Mouse (Mus musculus) stomach, embryonic 14.5 days (tissue): ENCODE data around the gene Fgf22. TPM values are rescaled to one million over a fixed set of nuclear protein-coding genes. Genes with fewer than 3 reads are reported as not detected.

Source experiments
- ATAC-seq: fragments of 200-750 bp; cut with Nextera tagmentation; 2 replicates; pipeline ENCODE4 v1.8.0; 2017; ENCODE audit warnings: low read depth, moderate TSS enrichment; ENCODE audit not compliant: insufficient number of reproducible peaks, insufficient read depth, low FRiP score
- H3K27ac ChIP-seq: fragments of 300-500 bp; sonication (generic); 2 replicates; pipeline ENCODE4 v1.5.1; 2014; ENCODE audit warnings: mild to moderate bottlenecking, low read length, moderate library complexity, mixed read lengths
- H3K27me3 ChIP-seq: fragments of 300-500 bp; sonication (generic); 2 replicates; pipeline ENCODE4 v1.6.1; 2014; ENCODE audit warnings: low read length, control low read depth, mixed read lengths; ENCODE audit not compliant: control insufficient read depth, insufficient read depth
- H3K36me3 ChIP-seq: fragments of 300-500 bp; sonication (generic); 2 replicates; pipeline ENCODE4 v1.6.1; 2014; ENCODE audit warnings: mild to moderate bottlenecking, control low read depth, low read length, moderate library complexity, mixed read lengths; ENCODE audit not compliant: control insufficient read depth, insufficient read depth
- H3K4me1 ChIP-seq: fragments of 300-500 bp; sonication (generic); 2 replicates; pipeline ENCODE4 v1.6.1; 2014; ENCODE audit warnings: low read length, control low read depth, mixed read lengths; ENCODE audit not compliant: control insufficient read depth, insufficient read depth
- H3K4me2 ChIP-seq: fragments of 300-500 bp; sonication (generic); replicated peaks from 2 replicates; pipeline ENCODE4 v1.6.1; 2014; ENCODE audit warnings: low read depth, low read length, control low read depth
- H3K4me3 ChIP-seq: fragments of 300-500 bp; sonication (generic); 2 replicates; pipeline ENCODE4 v1.5.1; 2014; ENCODE audit warnings: low read depth, low read length, control low read depth
- H3K9ac ChIP-seq: fragments of 300-500 bp; sonication (generic); replicated peaks from 2 replicates; pipeline ENCODE4 v1.6.1; 2014; ENCODE audit warnings: low read depth, mild to moderate bottlenecking, control low read depth, low read length, moderate library complexity, mixed read lengths
- H3K9me3 ChIP-seq: fragments of 300-500 bp; sonication (generic); 2 replicates; pipeline ENCODE4 v1.6.1; 2016; ENCODE audit warnings: low read depth, low read length, control low read depth; ENCODE audit not compliant: control insufficient read depth
- WGBS: fragments of 180-500 bp; shearing (Covaris S2); extraction: QIAGEN DNeasy Blood & Tissue Kit; methylation state at CpG from one replicate; pipeline ENCODE4 v1.1.7; 2014; 5-methylcytosine and 5-hydroxymethylcytosine counted together
- polyA plus RNA-seq: library from polyadenylated mRNA; unstranded; fragments of >200 nt; fragmentation: Nextera tagmentation; extraction: Ambion mirVana; gene quantifications from 2 replicates; pipeline ENCODE4 v1.2.1, GENCODE M21; 2014

The Fgf22 gene
- polyA plus RNA-seq, 1 experiment from 2014 or later: 0.39 TPM

DNA sequence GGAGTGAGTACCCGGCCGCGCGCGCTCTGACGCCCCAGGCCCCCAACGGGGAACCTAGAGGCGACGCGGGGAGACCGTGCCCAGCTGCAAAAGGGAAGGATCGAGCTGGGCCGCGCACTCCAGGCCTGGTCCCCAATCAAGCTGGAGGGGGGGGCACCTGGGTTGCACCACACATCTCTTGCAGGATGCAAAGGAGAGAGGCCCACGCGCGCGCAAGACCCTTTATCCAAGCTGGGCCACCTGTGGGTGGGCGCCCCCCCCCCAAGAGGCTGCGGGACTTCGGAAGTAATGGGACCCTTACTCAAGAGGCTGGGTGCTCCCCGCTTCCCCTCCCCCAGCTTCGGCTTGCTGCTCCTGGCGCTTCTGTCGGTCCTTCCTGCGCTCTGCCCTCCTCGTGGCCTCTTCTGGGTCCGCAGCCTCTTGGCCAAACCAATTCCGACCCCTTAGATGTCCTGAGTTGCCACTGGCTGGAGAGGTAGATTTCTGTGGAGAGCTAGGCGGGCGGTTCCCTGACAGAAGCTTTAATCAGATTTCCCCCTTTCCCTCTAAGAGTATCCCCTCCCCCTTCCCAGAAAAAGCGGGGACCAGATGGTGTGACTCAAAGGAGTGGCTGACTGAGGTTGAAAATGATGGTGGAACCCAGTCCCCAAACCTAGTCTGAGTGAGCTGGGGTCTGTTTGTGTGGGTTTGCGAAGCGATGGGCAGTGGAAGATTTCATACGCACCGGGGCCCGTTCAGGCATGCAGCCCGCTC lies 39.0 kb downstream of the Fgf22 start:
- H3K27me3 ChIP-seq: no peaks in the 10 kb centered on the region
- H3K9me3 ChIP-seq: no peaks in the 10 kb centered on the region
- H3K36me3 ChIP-seq: no peaks in the 10 kb centered on the region
- peaks cover 18% of the 10 kb centered on the region for H3K4me1 ChIP-seq
- H3K9ac ChIP-seq: peak overlapping the region; percentile 90
- H3K4me2 ChIP-seq: peak overlapping the region; percentile 88
- 2% methylated on average over 38 of the region's 38 CpGs for WGBS
- H3K27ac ChIP-seq: peak overlapping the region; percentile 85
- no peak for ATAC-seq
- peak overlapping the region; percentile 92 for H3K4me3 ChIP-seq

DNA sequence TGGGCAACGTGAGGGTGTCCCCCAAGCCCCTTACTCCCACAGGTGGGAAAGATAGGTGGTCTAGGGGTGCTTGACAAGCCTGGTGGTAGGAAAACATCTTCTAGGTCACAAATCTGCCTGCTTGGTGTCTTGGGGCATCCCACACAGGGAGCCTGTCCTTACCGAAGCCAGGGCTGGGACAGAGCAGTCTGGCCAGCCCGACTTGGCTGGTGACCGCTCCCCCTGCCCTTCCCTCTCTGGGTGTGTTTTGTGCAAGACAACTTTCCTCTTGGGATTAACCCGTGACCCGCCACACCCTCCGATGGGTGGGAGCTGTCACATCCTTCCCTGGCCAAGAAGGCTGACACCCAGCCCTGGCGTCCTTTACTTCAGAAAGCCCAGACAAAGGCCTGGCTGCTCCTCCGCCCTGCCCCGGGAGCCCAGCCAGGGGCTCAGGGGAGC lies 39.6 kb downstream of the Fgf22 start:
- 13% methylated on average over 10 of the region's 10 CpGs for WGBS

DNA sequence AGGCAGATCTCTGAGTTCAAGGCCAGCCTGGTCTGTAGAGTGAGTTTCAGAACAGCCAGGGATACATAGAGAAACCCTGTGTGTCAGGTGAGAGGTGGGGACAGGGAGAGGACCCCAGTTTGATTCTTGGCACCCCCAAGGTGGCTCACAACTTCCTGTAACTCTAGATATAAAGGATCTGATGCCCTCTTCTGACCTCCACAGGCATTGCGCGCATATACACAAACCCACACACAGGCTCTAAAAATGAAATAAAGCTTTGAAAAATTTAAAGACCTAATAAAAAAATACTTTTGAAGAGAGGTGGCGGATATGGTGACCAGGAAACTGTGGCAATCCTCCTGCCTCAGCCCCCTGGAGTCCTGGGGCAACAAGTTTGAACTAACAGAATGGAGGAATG lies 41.0 kb downstream of the Fgf22 start:
- no peak overlapping the region for H3K4me2 ChIP-seq
- ATAC-seq: no peak
- H3K27ac ChIP-seq: no peak overlapping the region
- H3K4me3 ChIP-seq: no peak overlapping the region
- H3K27me3 ChIP-seq: no peaks in the 10 kb centered on the region
- peaks cover 18% of the 10 kb centered on the region for H3K4me1 ChIP-seq
- H3K9ac ChIP-seq: no peak overlapping the region
- no peaks in the 10 kb centered on the region for H3K9me3 ChIP-seq
- H3K36me3 ChIP-seq: no peaks in the 10 kb centered on the region
- WGBS: 96% methylated on average over 3 of the region's 3 CpGs

More for the DNA sequence above, 39.6 kb downstream of the Fgf22 start:
- H3K4me2 ChIP-seq: peak overlapping the region; percentile 88
- H3K27ac ChIP-seq: peak overlapping the region; percentile 85
- peak overlapping the region; percentile 92 for H3K4me3 ChIP-seq
- no peaks in the 10 kb centered on the region for H3K27me3 ChIP-seq
- H3K9me3 ChIP-seq: no peaks in the 10 kb centered on the region
- peaks cover 18% of the 10 kb centered on the region for H3K4me1 ChIP-seq
- H3K36me3 ChIP-seq: no peaks in the 10 kb centered on the region
- H3K9ac ChIP-seq: peak overlapping the region; percentile 90; the same call in 1 of the 2 replicates
- ATAC-seq: peak; percentile 39; the same call in 1 of the 2 replicates

DNA sequence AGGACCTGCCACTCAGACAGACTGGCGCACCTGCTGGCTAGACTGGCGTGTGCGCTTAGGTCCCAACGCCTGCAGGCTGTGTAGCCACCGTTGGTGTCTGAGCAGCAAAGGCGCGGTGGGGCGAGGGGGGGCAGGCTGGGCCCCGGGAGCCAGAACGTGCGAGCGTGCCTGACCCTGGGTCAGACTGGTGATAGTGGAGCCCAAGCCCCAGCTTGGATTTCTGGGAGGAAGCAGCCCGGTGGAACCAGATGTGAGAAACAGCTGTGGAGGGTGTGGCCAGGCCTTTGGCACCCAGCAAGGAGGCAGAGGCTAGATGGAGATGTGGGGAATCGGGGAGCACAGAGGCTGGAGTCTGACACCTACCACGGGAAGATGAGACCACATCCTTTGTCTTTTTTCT lies 42.5 kb downstream of the Fgf22 start:
- Histone ChIP-seq H3K9ac (no peak overlapping the region), H3K4me2 (no peak overlapping the region), H3K27ac (no peak overlapping the region), H3K4me3 (no peak overlapping the region), H3K27me3 (no peaks in the 10 kb centered on the region), H3K9me3 (no peaks in the 10 kb centered on the region), H3K4me1 (peaks cover 23% of the 10 kb centered on the region), H3K36me3 (no peaks in the 10 kb centered on the region)
- 36% methylated on average over 15 of the region's 15 CpGs for WGBS
- no peak for ATAC-seq

DNA sequence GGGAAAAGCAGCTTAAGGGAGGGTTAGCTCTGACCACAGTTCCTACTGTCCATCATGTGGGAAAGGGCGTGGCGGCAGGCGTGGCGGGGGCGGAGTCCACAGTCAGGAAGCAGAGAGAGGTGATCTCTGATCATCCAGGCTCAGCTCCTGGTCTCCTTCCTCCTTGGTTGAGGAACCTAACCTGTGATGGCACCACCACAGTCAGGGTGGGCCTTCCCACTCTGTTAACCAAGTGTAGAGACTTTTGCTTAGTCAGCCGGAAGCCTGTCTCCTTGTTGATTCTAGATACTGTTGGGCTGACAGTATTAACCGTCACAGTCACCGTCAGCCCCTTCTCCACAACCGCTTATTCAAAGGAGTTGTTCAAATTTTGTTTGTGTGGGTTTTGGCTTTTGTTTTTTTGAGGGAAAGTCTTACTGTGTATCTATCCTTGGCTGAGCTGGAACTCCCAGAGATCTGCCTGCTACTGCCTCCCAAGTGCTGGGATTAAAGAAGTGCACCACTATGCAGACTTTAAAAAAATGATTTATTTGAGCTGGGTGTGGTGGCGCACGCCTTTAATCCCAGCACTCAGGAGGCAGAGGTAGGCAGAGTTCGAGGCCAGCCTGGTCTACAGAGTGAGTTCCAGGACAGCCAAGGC lies 43.5 kb downstream of the Fgf22 start:
- H3K27me3 ChIP-seq: no peaks in the 10 kb centered on the region
- H3K9ac ChIP-seq: no peak overlapping the region
- peaks cover 26% of the 10 kb centered on the region for H3K4me1 ChIP-seq
- H3K4me2 ChIP-seq: no peak overlapping the region
- no peak overlapping the region for H3K4me3 ChIP-seq
- no peak overlapping the region for H3K27ac ChIP-seq
- no peak for ATAC-seq
- no peaks in the 10 kb centered on the region for H3K9me3 ChIP-seq
- no peaks in the 10 kb centered on the region for H3K36me3 ChIP-seq
- WGBS: 87% methylated on average over 12 of the region's 12 CpGs

DNA sequence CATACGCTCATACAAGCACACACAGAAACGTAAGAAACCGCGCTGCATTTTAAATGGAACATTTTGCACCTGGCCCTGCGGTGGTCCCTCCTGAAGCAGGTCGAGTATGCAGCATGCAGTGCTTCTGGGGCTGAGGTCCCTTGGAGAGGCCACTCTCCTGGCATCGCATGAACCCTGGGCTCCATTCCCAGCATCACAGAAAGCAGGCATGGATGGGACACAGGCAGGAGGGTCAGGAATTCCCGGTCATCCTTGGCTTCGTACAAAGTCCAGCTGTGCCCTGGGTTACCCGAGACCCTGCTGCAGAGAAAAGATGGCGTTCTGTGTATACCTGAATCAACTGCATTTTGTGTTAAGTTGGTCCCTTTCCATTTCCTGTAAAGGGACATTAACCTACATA lies 45.6 kb downstream of the Fgf22 start:
- no peaks in the 10 kb centered on the region for H3K27me3 ChIP-seq
- no peak overlapping the region for H3K4me3 ChIP-seq
- no peaks in the 10 kb centered on the region for H3K9me3 ChIP-seq
- peaks cover 24% of the 10 kb centered on the region for H3K4me1 ChIP-seq
- H3K27ac ChIP-seq: no peak overlapping the region
- no peaks in the 10 kb centered on the region for H3K36me3 ChIP-seq
- no peak overlapping the region for H3K9ac ChIP-seq
- ATAC-seq: no peak
- H3K4me2 ChIP-seq: no peak overlapping the region
- WGBS: 77% methylated on average over 11 of the region's 11 CpGs

DNA sequence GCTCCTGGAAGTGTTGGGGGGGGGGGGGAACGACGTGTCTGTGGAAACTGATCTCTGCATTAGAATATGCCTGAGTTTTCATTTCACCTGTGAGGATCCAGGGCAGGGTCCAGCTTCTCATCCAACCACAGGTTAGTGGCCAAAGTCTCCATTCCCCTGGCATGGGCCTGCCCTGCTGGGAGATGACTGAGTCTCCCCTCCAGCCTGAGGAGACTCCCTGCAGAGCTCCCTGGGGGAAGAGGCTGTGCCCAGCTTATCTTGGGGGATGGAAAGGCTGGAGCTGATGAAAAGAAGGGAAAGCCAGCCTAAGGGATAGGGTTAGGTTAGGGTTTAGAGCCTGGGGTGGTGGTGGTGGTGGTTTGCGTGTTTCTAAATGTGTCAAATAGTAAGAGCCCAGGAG lies 47.0 kb downstream of the Fgf22 start:
- Histone ChIP-seq H3K4me3 (no peak overlapping the region), H3K9ac (no peak overlapping the region), H3K4me1 (peaks cover 32% of the 10 kb centered on the region), H3K36me3 (no peaks in the 10 kb centered on the region), H3K4me2 (no peak overlapping the region), H3K27ac (no peak overlapping the region), H3K9me3 (no peaks in the 10 kb centered on the region), H3K27me3 (no peaks in the 10 kb centered on the region)
- ATAC-seq: no peak
- 48% methylated on average over 3 of the region's 3 CpGs for WGBS

DNA sequence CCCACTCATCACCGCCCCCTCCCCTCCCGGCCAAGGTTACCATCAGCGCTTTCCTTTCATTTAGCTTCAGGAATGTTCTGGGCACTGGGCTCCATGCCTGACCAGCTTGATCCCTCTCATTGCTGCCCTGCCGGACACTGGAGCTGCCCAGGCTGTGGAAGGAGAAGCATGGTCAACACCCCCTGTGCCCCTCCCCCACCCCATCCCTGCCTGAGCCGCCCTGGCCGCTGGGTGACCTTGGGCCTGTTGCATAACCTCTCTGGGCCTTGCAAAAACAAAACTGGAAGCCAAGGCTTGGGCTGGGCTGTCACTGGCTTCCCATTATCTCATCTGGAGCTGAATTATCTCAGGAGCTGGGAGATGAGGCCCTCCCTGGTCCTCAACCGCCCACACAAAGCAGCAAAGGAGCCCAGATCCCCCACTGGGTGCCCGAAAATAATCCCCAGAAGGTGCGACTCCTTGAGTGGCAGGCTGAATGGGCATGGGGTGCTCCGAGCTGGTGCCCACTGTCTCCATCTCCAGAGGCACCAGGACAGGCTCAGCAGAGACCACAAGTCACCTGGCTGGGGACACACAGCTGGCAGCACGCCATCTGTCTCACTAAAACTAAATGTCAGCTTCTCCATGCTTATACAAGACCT lies 47.6 kb downstream of the Fgf22 start:
- H3K4me1 ChIP-seq: peaks cover 30% of the 10 kb centered on the region
- no peak overlapping the region for H3K4me2 ChIP-seq
- no peaks in the 10 kb centered on the region for H3K9me3 ChIP-seq
- H3K27ac ChIP-seq: no peak overlapping the region
- WGBS: 50% methylated on average over 11 of the region's 11 CpGs
- H3K36me3 ChIP-seq: no peaks in the 10 kb centered on the region
- no peaks in the 10 kb centered on the region for H3K27me3 ChIP-seq
- no peak overlapping the region for H3K9ac ChIP-seq
- ATAC-seq: no peak
- H3K4me3 ChIP-seq: no peak overlapping the region
